Mouse (Mus musculus) CH12.LX (cell line): Measurements from ENCODE around the gene Steap2. TPM values are rescaled to one million over a fixed set of nuclear protein-coding genes. Genes with fewer than 3 reads are reported as not detected.

Experiments used
- DNase-seq: peaks from one replicate; pipeline ENCODE4 v3.0.0-alpha.2; 2013; ENCODE audit errors: extremely low read depth
- H3K27ac ChIP-seq: 2 replicates; pipeline ENCODE4 v1.5.1; 2012; ENCODE audit warnings: low read depth, mild to moderate bottlenecking, control low read depth, moderate library complexity; ENCODE audit not compliant: insufficient read depth
- H3K27me3 ChIP-seq: replicated peaks from 2 replicates; pipeline ENCODE3; 2012; ENCODE audit warnings: inconsistent platforms
- H3K36me3 ChIP-seq, 2 experiments: replicated peaks in 1 of 2; 2 replicates each; pipeline versions ENCODE3 to v1.6.1; 2012; ENCODE audit warnings: inconsistent platforms in 1 of 2, low read length in 1 of 2, mild to moderate bottlenecking in 1 of 2, mixed read lengths in 1 of 2, moderate library complexity in 1 of 2; ENCODE audit not compliant: control insufficient read depth in 1 of 2, insufficient read depth in 1 of 2
- H3K4me1 ChIP-seq, 2 experiments: 2 replicates each; pipeline ENCODE4 v1.6.1; 2012; ENCODE audit warnings: inconsistent platforms in 1 of 2, moderate library complexity in 1 of 2; ENCODE audit not compliant: insufficient read depth in 2 of 2, control insufficient read depth in 1 of 2
- H3K4me2 ChIP-seq: 2 replicates; pipeline ENCODE4 v1.6.1; 2012; ENCODE audit warnings: low read depth, mild to moderate bottlenecking, control low read depth; ENCODE audit not compliant: poor library complexity, insufficient read depth, severe bottlenecking
- H3K4me3 ChIP-seq, 3 experiments: fragments of 150-350 bp in 1 of 3; sonication (generic) in 1 of 3; replicated peaks in 1 of 3; 2 replicates each; pipeline versions ENCODE3 to v1.5.1; 2011 to 2012; ENCODE audit warnings: low read depth in 2 of 3, low read length in 2 of 3, mild to moderate bottlenecking in 2 of 3, moderate library complexity in 2 of 3, control low read depth in 1 of 3, improper control_type of control experiment in 1 of 3, inconsistent platforms in 1 of 3, mixed read lengths in 1 of 3; ENCODE audit not compliant: poor library complexity in 1 of 3
- H3K79me2 ChIP-seq: replicated peaks from 2 replicates; pipeline ENCODE4 v1.6.1; 2012; ENCODE audit warnings: mild to moderate bottlenecking, moderate library complexity; ENCODE audit not compliant: control insufficient read depth, poor library complexity, insufficient read depth, severe bottlenecking; ENCODE audit errors: extremely low read depth
- H3K9ac ChIP-seq: 2 replicates; pipeline ENCODE4 v1.6.1; 2012; ENCODE audit warnings: low read depth, mild to moderate bottlenecking, control low read depth, moderate library complexity; ENCODE audit not compliant: insufficient read depth
- H3K9me3 ChIP-seq: replicated peaks from 2 replicates; pipeline ENCODE3; 2012; ENCODE audit warnings: low read length, inconsistent platforms, mixed read lengths
- BHLHE40 ChIP-seq: IDR thresholded peaks from 2 replicates; pipeline ENCODE4 v1.6.1; 2011; ENCODE audit warnings: mild to moderate bottlenecking, low read depth, low read length, improper control_type of control experiment
- CHD1 ChIP-seq: IDR thresholded peaks from 2 replicates; pipeline ENCODE4 v1.6.1; 2012; ENCODE audit warnings: low read depth, low read length, improper control_type of control experiment, inconsistent platforms
- GABPA ChIP-seq: IDR thresholded peaks from 2 replicates; pipeline ENCODE4 v1.6.1; 2012; ENCODE audit warnings: low read depth, low read length, improper control_type of control experiment, inconsistent platforms; ENCODE audit not compliant: insufficient replicate concordance
- HCFC1 ChIP-seq: IDR thresholded peaks from 2 replicates; pipeline ENCODE4 v1.6.1; 2012; ENCODE audit warnings: low read depth, mild to moderate bottlenecking, inconsistent platforms, low read length, improper control_type of control experiment
- JUND ChIP-seq: conservative IDR thresholded peaks from 2 replicates; pipeline ENCODE4 v1.6.1; 2011; ENCODE audit warnings: low read depth, low read length, improper control_type of control experiment
- MAFK ChIP-seq: IDR thresholded peaks from 2 replicates; pipeline ENCODE4 v1.6.1; 2011; ENCODE audit warnings: low read length, improper control_type of control experiment; ENCODE audit not compliant: insufficient replicate concordance
- MEF2A ChIP-seq: IDR thresholded peaks from 2 replicates; pipeline ENCODE4 v1.6.1; 2014; ENCODE audit warnings: low read depth, mild to moderate bottlenecking, inconsistent platforms, low read length, improper control_type of control experiment, borderline replicate concordance
- MYC ChIP-seq: IDR thresholded peaks from 2 replicates; pipeline ENCODE4 v1.6.1; 2011; ENCODE audit warnings: low read depth, mild to moderate bottlenecking, improper control_type of control experiment, low read length
- NELFE ChIP-seq: IDR thresholded peaks from 2 replicates; pipeline ENCODE4 v1.6.1; 2011; ENCODE audit warnings: low read depth, low read length, improper control_type of control experiment
- PAX5 ChIP-seq: IDR thresholded peaks from 2 replicates; pipeline ENCODE4 v1.6.1; 2012; ENCODE audit warnings: low read length, inconsistent platforms, mixed read lengths
- POLR2AphosphoS2 ChIP-seq: IDR thresholded peaks from 2 replicates; pipeline ENCODE4 v1.6.1; 2011; ENCODE audit warnings: low read depth, low read length, improper control_type of control experiment
- RCOR1 ChIP-seq: conservative IDR thresholded peaks from 2 replicates; pipeline ENCODE4 v1.6.1; 2012; ENCODE audit warnings: low read depth, mild to moderate bottlenecking, inconsistent platforms, low read length, improper control_type of control experiment
- SIN3A ChIP-seq: IDR thresholded peaks from 2 replicates; pipeline ENCODE4 v1.6.1; 2012; ENCODE audit warnings: low read length, improper control_type of control experiment, inconsistent platforms
- TBP ChIP-seq: conservative IDR thresholded peaks from 2 replicates; pipeline ENCODE4 v1.6.1; 2011; ENCODE audit warnings: low read depth, low read length, improper control_type of control experiment
- UBTF ChIP-seq: IDR thresholded peaks from 2 replicates; pipeline ENCODE4 v1.6.1; 2012; ENCODE audit warnings: low read depth, mild to moderate bottlenecking, inconsistent platforms, low read length, improper control_type of control experiment, moderate library complexity
- USF1 ChIP-seq: IDR thresholded peaks from 2 replicates; pipeline ENCODE4 v1.6.1; 2014; ENCODE audit warnings: low read depth, mild to moderate bottlenecking, inconsistent platforms, low read length, improper control_type of control experiment
- ZC3H11A ChIP-seq: IDR thresholded peaks from 2 replicates; pipeline ENCODE4 v1.6.1; 2012; ENCODE audit warnings: low read depth, mild to moderate bottlenecking, inconsistent platforms, low read length, improper control_type of control experiment
- dilution Hi-C: fragments of 300-500 bp; cut with MboI; formaldehyde crosslinking; loops from 2 replicates; pipeline ENCODE4 v1.14.3; 2020; ENCODE audit warnings: low sequenced_read_pairs; ENCODE audit not compliant: extremely low pct_unique_long_range_greater_than_20kb, extremely low pct_ligation_motif_present
- in situ Hi-C: fragments of 300-500 bp; cut with MboI; formaldehyde crosslinking; loops from 3 replicates; pipeline ENCODE4 v1.14.3; 2019; ENCODE audit warnings: low sequenced_read_pairs, low pct_ligation_motif_present, low pct_unique_long_range_greater_than_20kb, mixed read lengths
- polyA plus RNA-seq: library from polyadenylated mRNA; unstranded; fragments of >175 nt; gene quantifications from 2 replicates; pipeline ENCODE4 v1.2.1, GENCODE M21; 2012; ENCODE audit warnings: low read depth; ENCODE audit not compliant: insufficient read length
- total RNA-seq, 2 experiments: library from RNA; depleted of rRNA; stranded (reverse); fragments of 300-350 nt in 1 of 2; fragments of >200 nt in 1 of 2; gene quantifications; 2 replicates each; pipeline ENCODE4 v1.2.3; 2012 to 2014

Gene Steap2
- total and polyA plus RNA-seq, 3 experiments, result not detected

GRCm38 (mm10) chr5:5732208-5732607, 37.8 kb upstream of the Steap2 start:
- no peak for DNase-seq
- no peak overlapping the region for H3K4me3 ChIP-seq
- no peaks in the 10 kb centered on the region for H3K27me3 ChIP-seq
- H3K9me3 ChIP-seq, result no peaks in the 10 kb centered on the region
- H3K9ac ChIP-seq, result no peak overlapping the region
- no peaks in the 10 kb centered on the region for H3K79me2 ChIP-seq
- H3K4me2 ChIP-seq, result no peak overlapping the region
- in situ Hi-C loops (loop anchor here (10.0 to 25.0 kb wide), 2 partner anchors 227 to 770 kb away; no protein-coding TSS in a partner anchor), dilution Hi-C loops (no loop called here)
- no peaks in the 10 kb centered on the region for H3K4me1 ChIP-seq
- TF ChIP-seq BHLHE40, result no peak
- no peak for TF ChIP-seq POLR2AphosphoS2
- TF ChIP-seq JUND, result no peak
- no peak for TF ChIP-seq UBTF
- TF ChIP-seq NELFE, result no peak
- no peak for TF ChIP-seq TBP
- H3K27ac ChIP-seq, result no peak overlapping the region
- H3K36me3 ChIP-seq, result no peaks in the 10 kb centered on the region

- TF ChIP-seq SIN3A (no peak), ZC3H11A (no peak), PAX5 (no peak), MAFK (no peak), GABPA (no peak), MEF2A (no peak), CHD1 (no peak), USF1 (no peak), RCOR1 (no peak), HCFC1 (no peak), MYC (no peak)
- Histone ChIP-seq H3K9ac (no peak overlapping the region), H3K36me3 (no peaks in the 10 kb centered on the region), H3K9me3 (no peaks in the 10 kb centered on the region), H3K4me2 (no peak overlapping the region), H3K27ac (no peak overlapping the region), H3K4me1 (no peaks in the 10 kb centered on the region), H3K79me2 (no peaks in the 10 kb centered on the region), H3K27me3 (no peaks in the 10 kb centered on the region), H3K4me3 (no peak overlapping the region)
- in situ Hi-C loops, result loop anchor here (10.0 to 25.0 kb wide), 2 partner anchors 225 to 768 kb away; no protein-coding TSS in a partner anchor
- dilution Hi-C loops, result no loop called here
- no peak for DNase-seq
Observed at GRCm38 (mm10) chr5:5729904-5730303, 35.5 kb upstream of the Steap2 start.
